Mouse (Mus musculus): ENCODE data around the gene Oprl1. TPM values are rescaled to one million over a fixed set of nuclear protein-coding genes. Genes with fewer than 3 reads are reported as not detected.

Gene Oprl1
- polyA plus RNA-seq, 1 experiment = not detected

- H3K27ac ChIP-seq (ENCODE audit: insufficient read depth, low read length) = no peak overlapping the region
- no peak for TF ChIP-seq CTCF (IDR thresholded peaks at IDR 0.05; ENCODE audit: borderline replicate concordance, insufficient read depth, low read length)
- no peak for TF ChIP-seq POLR2A (IDR thresholded peaks at IDR 0.05; ENCODE audit: low read depth, low read length)
- no peaks in the 10 kb centered on the region for H3K4me1 ChIP-seq (ENCODE audit: control insufficient read depth, insufficient read depth, low read length)
- no peak overlapping the region for H3K4me3 ChIP-seq (ENCODE audit: insufficient read depth, low read length)
These were observed 23.7 kb upstream of the Oprl1 start for GRCm38 (mm10) chr2:181691083-181691482.

GRCm38 (mm10) chr2:181691571-181691970 lies 23.2 kb upstream of the Oprl1 start:
- Histone ChIP-seq H3K4me3 (ENCODE audit: insufficient read depth, low read length) (no peak overlapping the region), H3K27ac (ENCODE audit: insufficient read depth, low read length) (no peak overlapping the region), H3K4me1 (ENCODE audit: control insufficient read depth, insufficient read depth, low read length) (no peaks in the 10 kb centered on the region)
- TF ChIP-seq CTCF (IDR thresholded peaks at IDR 0.05; ENCODE audit: borderline replicate concordance, insufficient read depth, low read length) (no peak), POLR2A (IDR thresholded peaks at IDR 0.05; ENCODE audit: low read depth, low read length) (no peak)

- Histone ChIP-seq H3K27ac (ENCODE audit: insufficient read depth, low read length) (no peak overlapping the region), H3K4me3 (ENCODE audit: insufficient read depth, low read length) (no peak overlapping the region), H3K4me1 (ENCODE audit: control insufficient read depth, insufficient read depth, low read length) (no peaks in the 10 kb centered on the region)
- no peak for TF ChIP-seq CTCF (IDR thresholded peaks at IDR 0.05; ENCODE audit: borderline replicate concordance, insufficient read depth, low read length)
- no peak for TF ChIP-seq POLR2A (IDR thresholded peaks at IDR 0.05; ENCODE audit: low read depth, low read length)
These were observed 22.5 kb upstream of the Oprl1 start for GRCm38 (mm10) chr2:181692304-181692703.

- Histone ChIP-seq H3K4me3 (ENCODE audit: insufficient read depth, low read length) (peak within 1 kb of the TSS; percentile 78), H3K27ac (ENCODE audit: insufficient read depth, low read length) (no peak within 1 kb of the TSS), H3K4me1 (ENCODE audit: control insufficient read depth, insufficient read depth, low read length) (no peaks in the 10 kb centered on the region)
- TF ChIP-seq POLR2A (IDR thresholded peaks at IDR 0.05; ENCODE audit: low read depth, low read length) = peak; percentile 82
- no peak for TF ChIP-seq CTCF (IDR thresholded peaks at IDR 0.05; ENCODE audit: borderline replicate concordance, insufficient read depth, low read length)
These were observed 21.2 kb upstream of the Oprl1 start, which contains the start of gene Rgs19 for GRCm38 (mm10) chr2:181693339-181694280. Gene Rgs19 (minus strand): TSS chr2:181693977.

- no peaks in the 10 kb centered on the region for H3K4me1 ChIP-seq (ENCODE audit: control insufficient read depth, insufficient read depth, low read length)
- TF ChIP-seq POLR2A (IDR thresholded peaks at IDR 0.05; ENCODE audit: low read depth, low read length) = no peak
- TF ChIP-seq CTCF (IDR thresholded peaks at IDR 0.05; ENCODE audit: borderline replicate concordance, insufficient read depth, low read length) = no peak
- no peak overlapping the region for H3K27ac ChIP-seq (ENCODE audit: insufficient read depth, low read length)
- H3K4me3 ChIP-seq (ENCODE audit: insufficient read depth, low read length) = no peak overlapping the region; the same call in 1 of the 2 replicates
These were observed 20.2 kb upstream of the Oprl1 start for GRCm38 (mm10) chr2:181694581-181694980.

GRCm38 (mm10) chr2:181695776-181696175 lies 19.0 kb upstream of the Oprl1 start:
- Histone ChIP-seq H3K4me1 (ENCODE audit: control insufficient read depth, insufficient read depth, low read length) (no peaks in the 10 kb centered on the region), H3K27ac (ENCODE audit: insufficient read depth, low read length) (no peak overlapping the region), H3K4me3 (ENCODE audit: insufficient read depth, low read length) (no peak overlapping the region)
- TF ChIP-seq CTCF (IDR thresholded peaks at IDR 0.05; ENCODE audit: borderline replicate concordance, insufficient read depth, low read length) (no peak), POLR2A (IDR thresholded peaks at IDR 0.05; ENCODE audit: low read depth, low read length) (no peak)

GRCm38 (mm10) chr2:181696801-181697420 lies 17.9 kb upstream of the Oprl1 start:
- Histone ChIP-seq H3K4me3 (ENCODE audit: insufficient read depth, low read length) (no peak overlapping the region), H3K4me1 (ENCODE audit: control insufficient read depth, insufficient read depth, low read length) (no peaks in the 10 kb centered on the region), H3K27ac (ENCODE audit: insufficient read depth, low read length) (no peak overlapping the region)
- TF ChIP-seq POLR2A (IDR thresholded peaks at IDR 0.05; ENCODE audit: low read depth, low read length) = no peak
- no peak for TF ChIP-seq CTCF (IDR thresholded peaks at IDR 0.05; ENCODE audit: borderline replicate concordance, insufficient read depth, low read length)

GRCm38 (mm10) chr2:181698241-181698640 lies 16.6 kb upstream of the Oprl1 start, which contains the start of gene Lkaaear1:
Gene Lkaaear1 (minus strand): TSS chr2:181698442.
- Histone ChIP-seq H3K27ac (ENCODE audit: insufficient read depth, low read length) (no peak within 1 kb of the TSS), H3K4me3 (ENCODE audit: insufficient read depth, low read length) (no peak within 1 kb of the TSS), H3K4me1 (ENCODE audit: control insufficient read depth, insufficient read depth, low read length) (no peaks in the 10 kb centered on the region)
- TF ChIP-seq CTCF (IDR thresholded peaks at IDR 0.05; ENCODE audit: borderline replicate concordance, insufficient read depth, low read length) (no peak), POLR2A (IDR thresholded peaks at IDR 0.05; ENCODE audit: low read depth, low read length) (no peak)

- no peaks in the 10 kb centered on the region for H3K4me1 ChIP-seq (ENCODE audit: control insufficient read depth, insufficient read depth, low read length)
- H3K4me3 ChIP-seq (ENCODE audit: insufficient read depth, low read length) = no peak overlapping the region
- H3K27ac ChIP-seq (ENCODE audit: insufficient read depth, low read length) = no peak overlapping the region
- TF ChIP-seq CTCF (IDR thresholded peaks at IDR 0.05; ENCODE audit: borderline replicate concordance, insufficient read depth, low read length) (no peak), POLR2A (IDR thresholded peaks at IDR 0.05; ENCODE audit: low read depth, low read length) (no peak)
These were observed 8.1 kb upstream of the Oprl1 start for GRCm38 (mm10) chr2:181706668-181707067.

- H3K4me3 ChIP-seq (ENCODE audit: insufficient read depth, low read length) = no peak overlapping the region
- no peak overlapping the region for H3K27ac ChIP-seq (ENCODE audit: insufficient read depth, low read length)
- H3K4me1 ChIP-seq (ENCODE audit: control insufficient read depth, insufficient read depth, low read length) = no peaks in the 10 kb centered on the region
- TF ChIP-seq CTCF (IDR thresholded peaks at IDR 0.05; ENCODE audit: borderline replicate concordance, insufficient read depth, low read length) (no peak), POLR2A (IDR thresholded peaks at IDR 0.05; ENCODE audit: low read depth, low read length) (no peak)
These were observed 1.1 kb upstream of the Oprl1 start for GRCm38 (mm10) chr2:181713749-181714148.

Data from embryonic fibroblast, embryonic 13.5 days (primary cell).